Mouse (Mus musculus) testis, adult 2 months (tissue): ENCODE results near the gene Ostn.

ENCODE experiments used
- CTCF ChIP-seq: fragments of 200-500 bp; IDR thresholded peaks from 2 replicates; pipeline ENCODE4 v1.5.1; 2012; ENCODE audit warnings: low read depth, mild to moderate bottlenecking, inconsistent platforms, low read length, moderate library complexity; ENCODE audit not compliant: control insufficient read depth, insufficient read depth, insufficient replicate concordance
- POLR2A ChIP-seq: fragments of 200-500 bp; IDR thresholded peaks from 2 replicates; pipeline ENCODE4 v1.6.1; 2012; ENCODE audit warnings: low read depth, mild to moderate bottlenecking, inconsistent platforms, low read length, moderate library complexity; ENCODE audit not compliant: control insufficient read depth

GRCm38 (mm10) chr16:27360059-27360458 lies 52.8 kb downstream of the Ostn start:
- TF ChIP-seq CTCF (no peak), POLR2A (no peak)
